Mouse (Mus musculus): ENCODE data around the gene Bsg. TPM values are rescaled to one million over a fixed set of nuclear protein-coding genes. Genes with fewer than 3 reads are reported as not detected.
A peak's percentile ranks its signal among the peaks of the same experiment; 100 is the strongest.

Gene Bsg
- polyA plus RNA-seq, 1 experiment, result 300 TPM

GRCm38 (mm10) chr10:79681591-79682245 is 22.6 kb upstream of the Bsg start, which contains the start of gene Cdc34:
Gene Cdc34 (plus strand): TSS chr10:79682195.
- TF ChIP-seq CTCF (IDR thresholded peaks at IDR 0.05; ENCODE audit: low read depth, low read length), result no peak
- no peak for TF ChIP-seq POLR2A (IDR thresholded peaks at IDR 0.05; ENCODE audit: borderline replicate concordance, low read depth, low read length)
- H3K4me3 ChIP-seq (ENCODE audit: insufficient read depth, low read length), result peak within 1 kb of the TSS; percentile 97
- H3K4me1 ChIP-seq (ENCODE audit: control insufficient read depth, insufficient read depth, low read length), result peaks cover 17% of the 10 kb centered on the region
- H3K27ac ChIP-seq (ENCODE audit: insufficient read depth, low read depth, low read length), result peak within 1 kb of the TSS; percentile 82

GRCm38 (mm10) chr10:79682551-79682915 is 21.8 kb upstream of the Bsg start:
- TF ChIP-seq CTCF (IDR thresholded peaks at IDR 0.05; ENCODE audit: low read depth, low read length), result no peak
- Histone ChIP-seq H3K27ac (ENCODE audit: insufficient read depth, low read depth, low read length) (peak overlapping the region; percentile 82), H3K4me1 (ENCODE audit: control insufficient read depth, insufficient read depth, low read length) (peaks cover 17% of the 10 kb centered on the region), H3K4me3 (ENCODE audit: insufficient read depth, low read length) (peak overlapping the region; percentile 97)

GRCm38 (mm10) chr10:79682916-79683582 is 21.2 kb upstream of the Bsg start:
- Histone ChIP-seq H3K4me1 (ENCODE audit: control insufficient read depth, insufficient read depth, low read length) (peaks cover 17% of the 10 kb centered on the region), H3K27ac (ENCODE audit: insufficient read depth, low read depth, low read length) (peak overlapping the region; percentile 82), H3K4me3 (ENCODE audit: insufficient read depth, low read length) (peak overlapping the region; percentile 97)
- TF ChIP-seq POLR2A (IDR thresholded peaks at IDR 0.05; ENCODE audit: borderline replicate concordance, low read depth, low read length) (no peak), CTCF (IDR thresholded peaks at IDR 0.05; ENCODE audit: low read depth, low read length) (peak; percentile 57)

- peak overlapping the region; percentile 97 for H3K4me3 ChIP-seq (ENCODE audit: insufficient read depth, low read length)
- peaks cover 17% of the 10 kb centered on the region for H3K4me1 ChIP-seq (ENCODE audit: control insufficient read depth, insufficient read depth, low read length)
- no peak for TF ChIP-seq CTCF (IDR thresholded peaks at IDR 0.05; ENCODE audit: low read depth, low read length)
- no peak for TF ChIP-seq POLR2A (IDR thresholded peaks at IDR 0.05; ENCODE audit: borderline replicate concordance, low read depth, low read length)
- H3K27ac ChIP-seq (ENCODE audit: insufficient read depth, low read depth, low read length), result peak overlapping the region; percentile 49
These were observed 20.3 kb upstream of the Bsg start for GRCm38 (mm10) chr10:79683726-79684640.

- Histone ChIP-seq H3K4me3 (ENCODE audit: insufficient read depth, low read length) (0 out of 2 replicates have a peak overlapping the region, but pooled peaks have one; percentile 97), H3K4me1 (ENCODE audit: control insufficient read depth, insufficient read depth, low read length) (peaks cover 17% of the 10 kb centered on the region), H3K27ac (ENCODE audit: insufficient read depth, low read depth, low read length) (no peak overlapping the region; the same call in 1 of the 2 replicates)
- no peak for TF ChIP-seq POLR2A (IDR thresholded peaks at IDR 0.05; ENCODE audit: borderline replicate concordance, low read depth, low read length)
- TF ChIP-seq CTCF (IDR thresholded peaks at IDR 0.05; ENCODE audit: low read depth, low read length), result no peak
These were observed 19.3 kb upstream of the Bsg start for GRCm38 (mm10) chr10:79684770-79685600.

GRCm38 (mm10) chr10:79686219-79686618 is 18.1 kb upstream of the Bsg start:
- no peak for TF ChIP-seq CTCF (IDR thresholded peaks at IDR 0.05; ENCODE audit: low read depth, low read length)
- no peak for TF ChIP-seq POLR2A (IDR thresholded peaks at IDR 0.05; ENCODE audit: borderline replicate concordance, low read depth, low read length)
- peaks cover 12% of the 10 kb centered on the region for H3K4me1 ChIP-seq (ENCODE audit: control insufficient read depth, insufficient read depth, low read length)
- no peak overlapping the region for H3K4me3 ChIP-seq (ENCODE audit: insufficient read depth, low read length)
- no peak overlapping the region for H3K27ac ChIP-seq (ENCODE audit: insufficient read depth, low read depth, low read length)

- Histone ChIP-seq H3K27ac (ENCODE audit: insufficient read depth, low read depth, low read length) (no peak overlapping the region), H3K4me3 (ENCODE audit: insufficient read depth, low read length) (no peak overlapping the region), H3K4me1 (ENCODE audit: control insufficient read depth, insufficient read depth, low read length) (peaks cover 12% of the 10 kb centered on the region)
- TF ChIP-seq POLR2A (IDR thresholded peaks at IDR 0.05; ENCODE audit: borderline replicate concordance, low read depth, low read length) (no peak), CTCF (IDR thresholded peaks at IDR 0.05; ENCODE audit: low read depth, low read length) (no peak)
These were observed 17.6 kb upstream of the Bsg start for GRCm38 (mm10) chr10:79686691-79687090.

GRCm38 (mm10) chr10:79687513-79687912 is 16.8 kb upstream of the Bsg start:
- no peak overlapping the region for H3K27ac ChIP-seq (ENCODE audit: insufficient read depth, low read depth, low read length)
- no peak overlapping the region for H3K4me3 ChIP-seq (ENCODE audit: insufficient read depth, low read length)
- TF ChIP-seq CTCF (IDR thresholded peaks at IDR 0.05; ENCODE audit: low read depth, low read length), result no peak
- no peak for TF ChIP-seq POLR2A (IDR thresholded peaks at IDR 0.05; ENCODE audit: borderline replicate concordance, low read depth, low read length)
- peaks cover 12% of the 10 kb centered on the region for H3K4me1 ChIP-seq (ENCODE audit: control insufficient read depth, insufficient read depth, low read length)

- Histone ChIP-seq H3K4me3 (ENCODE audit: insufficient read depth, low read length) (no peak within 1 kb of the TSS), H3K4me1 (ENCODE audit: control insufficient read depth, insufficient read depth, low read length) (peaks cover 12% of the 10 kb centered on the region), H3K27ac (ENCODE audit: insufficient read depth, low read depth, low read length) (no peak within 1 kb of the TSS)
- TF ChIP-seq CTCF (IDR thresholded peaks at IDR 0.05; ENCODE audit: low read depth, low read length) (no peak), POLR2A (IDR thresholded peaks at IDR 0.05; ENCODE audit: borderline replicate concordance, low read depth, low read length) (no peak)
These were observed 15.6 kb upstream of the Bsg start, which contains the start of gene Gzmm for GRCm38 (mm10) chr10:79688720-79689119. Gene Gzmm (plus strand): TSS chr10:79689020.

All from bone marrow macrophage, adult 2 months (primary cell).